Mouse (Mus musculus): ENCODE measurements at regions not wholly inside any gene's neighbourhood (a gene's known extent, or its start where the extent isn't known, plus 50 kb on each side); places are given as distances from the start of the nearest gene placed in this dataset.

GRCm38 (mm10) chr2:59406976-59407375 is 77.5 kb upstream of the Dapl1 start:
- Histone ChIP-seq H3K4me2 (ENCODE audit: low read depth) (no peak overlapping the region), H3K4me1 (ENCODE audit: control insufficient read depth, insufficient read depth, low read length) (no peaks in the 10 kb centered on the region), H3K9ac (ENCODE audit: low read length) (no peak overlapping the region), H3K4me3 (ENCODE audit: low read depth, low read length) (no peak overlapping the region), H3K27me3 (ENCODE audit: control insufficient read depth, insufficient read depth, low read length) (no peaks in the 10 kb centered on the region), H3K36me3 (ENCODE audit: control insufficient read depth, insufficient read depth, low read length) (no peaks in the 10 kb centered on the region), H3K9me3 (ENCODE audit: control insufficient read depth, low read length) (no peaks in the 10 kb centered on the region), H3K27ac (ENCODE audit: low read depth, low read length) (no peak overlapping the region)
- ATAC-seq (ENCODE audit: insufficient read depth, low FRiP score, low TSS enrichment), result no peak
- no peak for DNase-seq (ENCODE audit: low spot score)
- WGBS, result 93% methylated on average over 3 of the region's 3 CpGs

- H3K4me1 ChIP-seq (ENCODE audit: control insufficient read depth, insufficient read depth, low read length), result no peaks in the 10 kb centered on the region
- H3K27ac ChIP-seq (ENCODE audit: low read depth, low read length), result no peak overlapping the region
- no peaks in the 10 kb centered on the region for H3K36me3 ChIP-seq (ENCODE audit: control insufficient read depth, insufficient read depth, low read length)
- no peaks in the 10 kb centered on the region for H3K9me3 ChIP-seq (ENCODE audit: control insufficient read depth, low read length)
- H3K9ac ChIP-seq (ENCODE audit: low read length), result no peak overlapping the region
- no peak overlapping the region for H3K4me2 ChIP-seq (ENCODE audit: low read depth)
- H3K27me3 ChIP-seq (ENCODE audit: control insufficient read depth, insufficient read depth, low read length), result no peaks in the 10 kb centered on the region
- 69% methylated on average over 13 of the region's 13 CpGs for WGBS
- 0 out of 2 replicates have a peak, but pooled peaks have one; percentile 35 for ATAC-seq (ENCODE audit: insufficient read depth, low FRiP score, low TSS enrichment)
- peak; percentile 42 for DNase-seq (ENCODE audit: low spot score)
- no peak overlapping the region for H3K4me3 ChIP-seq (ENCODE audit: low read depth, low read length)
Observed at GRCm38 (mm10) chr2:59407512-59407988, 76.9 kb upstream of the Dapl1 start.

GRCm38 (mm10) chr2:59408040-59408587 is 76.3 kb upstream of the Dapl1 start:
- no peak overlapping the region for H3K4me3 ChIP-seq (ENCODE audit: low read depth, low read length)
- no peaks in the 10 kb centered on the region for H3K27me3 ChIP-seq (ENCODE audit: control insufficient read depth, insufficient read depth, low read length)
- no peak for ATAC-seq (ENCODE audit: insufficient read depth, low FRiP score, low TSS enrichment)
- no peak overlapping the region for H3K9ac ChIP-seq (ENCODE audit: low read length)
- no peaks in the 10 kb centered on the region for H3K36me3 ChIP-seq (ENCODE audit: control insufficient read depth, insufficient read depth, low read length)
- H3K27ac ChIP-seq (ENCODE audit: low read depth, low read length), result no peak overlapping the region
- 82% methylated on average over 10 of the region's 10 CpGs for WGBS
- H3K4me1 ChIP-seq (ENCODE audit: control insufficient read depth, insufficient read depth, low read length), result no peaks in the 10 kb centered on the region
- no peaks in the 10 kb centered on the region for H3K9me3 ChIP-seq (ENCODE audit: control insufficient read depth, low read length)
- no peak for DNase-seq (ENCODE audit: low spot score)
- no peak overlapping the region for H3K4me2 ChIP-seq (ENCODE audit: low read depth)

- DNase-seq (ENCODE audit: low spot score) (peak; percentile 1), ATAC-seq (ENCODE audit: insufficient read depth, low FRiP score, low TSS enrichment) (no peak)
- whole genome bisulfite sequencing, result 88% methylated on average over 9 of the region's 9 CpGs
- H3K4me3 ChIP-seq (ENCODE audit: low read depth, low read length), result no peak overlapping the region
- H3K9me3 ChIP-seq (ENCODE audit: control insufficient read depth, low read length), result no peaks in the 10 kb centered on the region
- no peaks in the 10 kb centered on the region for H3K36me3 ChIP-seq (ENCODE audit: control insufficient read depth, insufficient read depth, low read length)
- no peak overlapping the region for H3K27ac ChIP-seq (ENCODE audit: low read depth, low read length)
- H3K4me1 ChIP-seq (ENCODE audit: control insufficient read depth, insufficient read depth, low read length), result no peaks in the 10 kb centered on the region; the same call in 1 of the 2 replicates
- H3K27me3 ChIP-seq (ENCODE audit: control insufficient read depth, insufficient read depth, low read length), result no peaks in the 10 kb centered on the region
- no peak overlapping the region for H3K4me2 ChIP-seq (ENCODE audit: low read depth)
- H3K9ac ChIP-seq (ENCODE audit: low read length), result no peak overlapping the region
Observed at GRCm38 (mm10) chr2:59414612-59415011, 69.8 kb upstream of the Dapl1 start.

GRCm38 (mm10) chr2:59416491-59417195 is 67.8 kb upstream of the Dapl1 start:
- Histone ChIP-seq H3K4me1 (ENCODE audit: control insufficient read depth, insufficient read depth, low read length) (no peaks in the 10 kb centered on the region; the same call in 1 of the 2 replicates), H3K9me3 (ENCODE audit: control insufficient read depth, low read length) (no peaks in the 10 kb centered on the region), H3K36me3 (ENCODE audit: control insufficient read depth, insufficient read depth, low read length) (no peaks in the 10 kb centered on the region), H3K27me3 (ENCODE audit: control insufficient read depth, insufficient read depth, low read length) (no peaks in the 10 kb centered on the region), H3K4me3 (ENCODE audit: low read depth, low read length) (no peak overlapping the region), H3K27ac (ENCODE audit: low read depth, low read length) (no peak overlapping the region), H3K4me2 (ENCODE audit: low read depth) (no peak overlapping the region), H3K9ac (ENCODE audit: low read length) (no peak overlapping the region)
- 65% methylated on average over 8 of the region's 8 CpGs for WGBS
- peak; percentile 10 for DNase-seq (ENCODE audit: low spot score)
- ATAC-seq (ENCODE audit: insufficient read depth, low FRiP score, low TSS enrichment), result no peak

DNA sequence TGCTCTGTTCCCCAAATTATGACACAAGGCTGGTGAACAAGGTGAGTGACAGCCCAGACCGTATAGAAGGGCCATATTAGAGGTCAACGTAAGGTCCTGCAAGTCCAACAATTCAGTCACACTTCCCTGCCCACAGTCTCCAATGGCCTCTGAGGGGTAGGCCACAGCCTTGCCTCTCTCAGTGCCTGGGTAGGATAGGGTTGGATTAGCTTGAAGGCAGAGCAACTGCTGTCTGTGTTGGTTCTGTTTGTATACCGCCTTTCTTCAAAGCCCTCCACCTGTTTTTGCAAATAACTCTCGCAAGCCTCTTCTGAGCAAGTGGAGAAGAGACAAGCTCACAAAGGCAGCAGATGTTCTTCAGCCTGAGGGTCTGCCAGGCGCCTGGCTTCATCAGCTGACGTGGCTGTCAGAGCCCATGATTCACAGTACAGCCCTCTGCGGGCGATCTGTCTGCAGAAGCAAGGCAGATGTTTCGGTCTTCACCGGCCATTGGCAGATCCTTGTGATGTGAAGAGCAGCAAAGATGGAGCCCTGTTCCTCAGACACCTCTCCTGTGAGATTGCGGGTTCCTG is 67.0 kb upstream of the Dapl1 start:
- H3K27ac ChIP-seq (ENCODE audit: low read depth, low read length), result no peak overlapping the region; the same call in 1 of the 2 replicates
- no peak overlapping the region for H3K9ac ChIP-seq (ENCODE audit: low read length)
- ATAC-seq (ENCODE audit: insufficient read depth, low FRiP score, low TSS enrichment), result no peak
- DNase-seq (ENCODE audit: low spot score), result peak; percentile 21
- H3K36me3 ChIP-seq (ENCODE audit: control insufficient read depth, insufficient read depth, low read length), result no peaks in the 10 kb centered on the region
- no peak overlapping the region for H3K4me3 ChIP-seq (ENCODE audit: low read depth, low read length)
- no peaks in the 10 kb centered on the region for H3K9me3 ChIP-seq (ENCODE audit: control insufficient read depth, low read length)
- no peak overlapping the region for H3K4me2 ChIP-seq (ENCODE audit: low read depth)
- H3K27me3 ChIP-seq (ENCODE audit: control insufficient read depth, insufficient read depth, low read length), result no peaks in the 10 kb centered on the region
- WGBS, result 49% methylated on average over 11 of the region's 11 CpGs
- H3K4me1 ChIP-seq (ENCODE audit: control insufficient read depth, insufficient read depth, low read length), result no peaks in the 10 kb centered on the region; the same call in 1 of the 2 replicates

- H3K27ac ChIP-seq (ENCODE audit: low read depth, low read length), result no peak overlapping the region
- WGBS, result 79% methylated on average over 5 of the region's 5 CpGs
- H3K4me1 ChIP-seq (ENCODE audit: control insufficient read depth, insufficient read depth, low read length), result no peaks in the 10 kb centered on the region; the same call in 1 of the 2 replicates
- H3K4me3 ChIP-seq (ENCODE audit: low read depth, low read length), result no peak overlapping the region
- no peaks in the 10 kb centered on the region for H3K9me3 ChIP-seq (ENCODE audit: control insufficient read depth, low read length)
- ATAC-seq (ENCODE audit: insufficient read depth, low FRiP score, low TSS enrichment), result no peak
- H3K36me3 ChIP-seq (ENCODE audit: control insufficient read depth, insufficient read depth, low read length), result no peaks in the 10 kb centered on the region
- no peaks in the 10 kb centered on the region for H3K27me3 ChIP-seq (ENCODE audit: control insufficient read depth, insufficient read depth, low read length)
- H3K9ac ChIP-seq (ENCODE audit: low read length), result no peak overlapping the region
- no peak for DNase-seq (ENCODE audit: low spot score)
- no peak overlapping the region for H3K4me2 ChIP-seq (ENCODE audit: low read depth)
Observed at GRCm38 (mm10) chr2:59420496-59420895, 64.0 kb upstream of the Dapl1 start.

DNA sequence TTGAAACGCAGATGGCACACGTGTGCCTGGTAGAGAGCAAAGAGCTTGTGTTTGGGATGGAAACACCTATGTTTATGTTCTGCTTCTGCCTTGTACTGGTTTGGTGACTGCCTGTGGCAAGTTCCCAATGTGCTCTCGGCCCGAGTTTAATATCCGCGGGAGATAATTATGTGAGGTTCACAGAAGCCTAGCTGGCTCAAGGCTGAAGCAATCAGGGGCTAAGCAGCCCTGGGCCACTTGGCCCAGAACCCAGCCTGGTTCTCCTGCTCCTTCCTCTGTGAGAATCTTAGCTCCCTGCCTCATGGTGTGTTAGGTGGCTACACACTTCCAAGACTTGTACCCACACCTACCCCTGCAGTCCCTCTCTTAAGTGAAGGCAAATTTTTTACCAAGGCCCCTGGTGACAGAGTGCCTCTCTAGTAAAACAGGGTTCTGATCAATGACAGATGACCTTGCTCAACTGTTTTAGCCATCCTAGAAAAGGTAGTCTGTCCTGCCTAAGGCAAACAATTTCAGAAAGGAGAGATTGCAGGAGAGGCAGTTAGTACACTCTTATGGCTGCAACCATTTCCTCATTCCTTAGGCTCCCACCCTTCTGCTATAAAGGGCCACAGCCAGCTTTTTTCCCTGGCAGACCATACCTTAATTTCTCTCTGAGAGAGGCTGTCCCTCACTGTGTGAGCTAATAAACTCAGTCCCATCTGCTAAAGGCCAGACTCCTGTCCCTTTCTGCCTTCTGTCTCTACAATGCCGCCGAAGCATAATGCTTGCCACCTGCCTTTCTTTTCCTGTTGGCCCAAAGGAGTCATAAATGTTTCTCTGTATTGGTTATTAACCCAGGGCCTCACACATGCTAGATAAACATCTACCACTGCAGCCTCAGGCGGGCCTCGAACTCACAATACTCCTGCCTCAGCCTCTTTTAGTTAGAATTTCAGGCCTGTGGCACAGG is 61.9 kb upstream of the Dapl1 start:
- no peak overlapping the region for H3K4me3 ChIP-seq (ENCODE audit: low read depth, low read length)
- no peak overlapping the region for H3K27ac ChIP-seq (ENCODE audit: low read depth, low read length)
- ATAC-seq (ENCODE audit: insufficient read depth, low FRiP score, low TSS enrichment), result no peak
- H3K4me1 ChIP-seq (ENCODE audit: control insufficient read depth, insufficient read depth, low read length), result no peaks in the 10 kb centered on the region
- 82% methylated on average over 10 of the region's 10 CpGs for WGBS
- H3K36me3 ChIP-seq (ENCODE audit: control insufficient read depth, insufficient read depth, low read length), result no peaks in the 10 kb centered on the region
- H3K9me3 ChIP-seq (ENCODE audit: control insufficient read depth, low read length), result no peaks in the 10 kb centered on the region
- DNase-seq (ENCODE audit: low spot score), result no peak
- H3K4me2 ChIP-seq (ENCODE audit: low read depth), result no peak overlapping the region
- no peak overlapping the region for H3K9ac ChIP-seq (ENCODE audit: low read length)
- no peaks in the 10 kb centered on the region for H3K27me3 ChIP-seq (ENCODE audit: control insufficient read depth, insufficient read depth, low read length)

All from neural tube, embryonic 11.5 days (tissue).